Mouse (Mus musculus): ENCODE data around the gene Fip1l1.

Fip1l1 gene

GRCm38 (mm10) chr5:74613491-74614151 is 78.4 kb downstream of the Fip1l1 start:
- DNase-seq (ENCODE audit: low spot score), result no peak

GRCm38 (mm10) chr5:74617816-74618572 is 82.7 kb downstream of the Fip1l1 start:
- no peak for DNase-seq (ENCODE audit: low spot score)

DNA sequence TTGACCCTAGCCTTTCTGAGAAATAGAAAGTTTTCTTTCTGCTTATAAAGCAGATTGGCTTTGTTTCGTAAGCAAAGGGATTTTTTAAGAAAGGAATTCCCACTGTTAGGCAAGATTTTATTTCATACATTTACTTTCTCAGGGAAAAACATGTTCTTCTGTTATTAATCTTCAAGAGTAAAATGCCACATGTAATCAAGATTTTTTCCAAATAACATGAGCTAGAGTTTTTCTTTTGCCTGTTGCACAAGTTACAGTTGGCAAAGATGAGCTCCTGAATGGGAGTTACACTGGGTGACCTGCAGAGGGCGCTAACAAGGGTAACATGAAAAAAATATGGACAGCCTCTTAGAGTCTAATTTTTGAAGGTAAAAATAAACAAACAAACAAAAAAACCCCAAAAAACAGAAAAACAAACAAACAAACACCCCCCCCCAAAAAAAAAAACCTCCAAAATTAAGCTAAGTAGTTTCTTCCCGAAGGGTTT is 83.4 kb downstream of the Fip1l1 start:
- DNase-seq (ENCODE audit: low spot score), result peak; percentile 36

DNA sequence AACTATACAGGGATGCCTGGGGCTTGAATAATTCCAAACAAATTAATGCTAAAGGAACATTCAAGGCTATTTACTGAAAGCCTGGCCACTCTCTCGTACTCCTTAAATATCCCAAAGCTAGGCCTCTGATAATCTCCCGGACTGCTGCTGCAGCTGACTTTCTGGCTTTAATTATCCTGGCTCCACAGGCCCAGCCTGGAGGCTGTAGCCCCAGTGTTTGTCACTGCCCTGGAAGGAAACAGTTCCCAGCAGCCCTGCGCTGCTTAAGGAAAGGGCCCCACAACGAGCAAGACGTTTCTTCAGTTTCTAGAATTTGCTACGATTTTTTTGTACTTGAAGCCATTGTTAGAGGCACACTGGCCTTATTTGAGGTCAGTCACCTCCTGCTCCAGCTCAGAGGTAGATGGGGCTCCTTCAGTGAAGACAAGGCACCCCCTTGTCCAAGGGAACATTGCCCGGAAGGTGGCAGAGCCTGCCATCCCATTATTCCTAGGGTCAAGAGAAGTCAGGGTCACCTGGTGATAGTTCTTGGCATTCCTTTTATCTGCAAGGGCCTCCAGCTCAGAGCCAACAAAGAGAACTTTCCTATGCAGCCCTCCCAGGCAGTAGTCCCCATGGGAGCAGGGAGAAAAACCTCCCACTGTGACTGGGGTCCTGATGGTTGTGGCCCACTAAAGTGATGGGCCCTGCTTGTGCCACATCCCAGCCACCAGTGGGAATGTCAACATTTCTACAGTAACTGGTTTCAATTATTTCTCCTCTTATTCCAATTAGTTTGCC is 86.6 kb downstream of the Fip1l1 start:
- no peak for DNase-seq (ENCODE audit: low spot score)

DNA sequence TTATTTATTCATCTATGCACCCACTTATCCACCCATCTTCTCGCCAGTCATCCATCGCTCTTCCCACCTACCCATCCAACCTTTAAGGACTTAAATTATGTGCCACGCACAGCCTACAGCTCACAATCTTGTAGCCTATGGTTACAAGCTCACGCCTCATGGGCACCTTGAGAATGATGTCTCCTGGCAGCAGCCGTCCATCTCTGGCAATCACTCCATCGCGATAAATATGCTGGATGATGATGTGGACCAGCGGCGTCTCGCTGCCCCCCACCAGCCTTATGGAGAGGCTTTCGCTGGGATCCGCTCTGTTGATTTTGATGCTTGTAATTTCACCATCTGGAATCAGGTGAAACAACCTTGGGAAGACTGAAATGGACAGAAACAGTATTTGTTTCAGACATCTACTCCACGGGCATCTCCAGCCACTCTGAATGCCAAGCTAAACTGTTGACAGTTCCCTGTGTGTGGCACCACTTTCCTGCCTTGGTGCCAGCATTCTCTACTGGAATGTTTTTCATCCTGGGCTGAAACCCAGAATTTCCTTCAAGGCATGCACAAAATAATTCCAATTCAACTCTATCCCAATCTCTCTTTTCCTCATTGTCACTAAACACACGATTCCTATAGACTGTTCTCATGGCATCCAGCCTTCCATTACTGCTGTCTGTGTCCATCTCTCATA is 88.2 kb downstream of the Fip1l1 start:
- no peak for DNase-seq (ENCODE audit: low spot score)

GRCm38 (mm10) chr5:74624385-74624784 is 89.1 kb downstream of the Fip1l1 start:
- no peak for DNase-seq (ENCODE audit: low spot score)

DNA sequence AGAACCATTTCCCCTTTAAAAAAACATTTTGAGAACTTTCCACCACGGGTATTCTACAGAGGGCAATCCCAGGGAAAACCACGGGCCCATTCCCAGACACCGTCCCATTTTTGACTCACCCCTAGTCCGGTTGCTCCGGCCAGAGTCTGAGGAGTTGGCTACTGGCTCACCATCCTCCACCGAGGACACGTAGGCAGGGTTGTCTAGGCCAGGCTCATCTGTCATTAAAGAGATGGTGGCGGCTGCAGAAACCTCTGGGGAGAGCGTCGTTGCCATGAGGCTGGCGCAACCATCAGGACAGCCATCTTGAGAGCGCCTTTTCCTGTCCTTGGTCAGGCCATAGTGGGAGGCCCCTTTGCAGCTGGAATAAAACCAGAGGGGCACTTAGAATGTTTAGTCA is 92.8 kb downstream of the Fip1l1 start:
- no peak for DNase-seq (ENCODE audit: low spot score)

DNA sequence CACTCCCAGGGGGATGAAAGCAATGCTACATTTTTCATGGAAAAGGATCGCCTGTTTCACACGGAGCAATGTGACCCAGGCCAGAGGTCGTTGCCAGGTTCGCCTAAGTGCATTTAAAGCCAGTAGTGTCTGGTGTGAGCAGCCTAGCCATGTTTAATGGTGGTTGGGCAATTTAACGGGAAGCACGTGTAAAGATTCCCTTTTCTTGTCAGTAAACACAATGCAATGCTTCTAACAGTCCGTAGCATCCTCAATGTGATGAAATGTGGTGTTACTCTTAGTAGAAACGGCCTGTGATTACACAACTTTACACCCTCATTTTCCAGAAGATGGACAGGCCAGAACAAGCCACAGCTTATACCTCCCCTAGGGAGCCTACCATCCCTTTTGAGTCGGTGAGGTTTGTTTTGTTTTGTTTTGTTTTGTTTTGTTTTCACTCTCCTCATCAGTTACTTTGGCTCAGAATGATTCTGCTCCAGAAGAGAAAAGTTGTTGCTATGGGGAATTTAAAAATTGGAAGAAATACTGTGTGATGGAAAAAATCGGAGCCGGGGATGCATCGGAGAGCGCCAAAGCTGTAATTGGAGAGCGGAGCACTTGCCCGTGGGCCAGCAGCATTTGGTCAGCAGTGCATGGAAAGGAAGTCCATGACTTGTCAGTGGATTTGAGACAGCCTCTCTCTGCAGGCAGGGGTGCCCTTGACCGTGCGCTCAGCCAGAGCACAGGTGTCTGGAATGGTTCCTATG is 97.3 kb downstream of the Fip1l1 start:
- no peak for DNase-seq (ENCODE audit: low spot score)

DNA sequence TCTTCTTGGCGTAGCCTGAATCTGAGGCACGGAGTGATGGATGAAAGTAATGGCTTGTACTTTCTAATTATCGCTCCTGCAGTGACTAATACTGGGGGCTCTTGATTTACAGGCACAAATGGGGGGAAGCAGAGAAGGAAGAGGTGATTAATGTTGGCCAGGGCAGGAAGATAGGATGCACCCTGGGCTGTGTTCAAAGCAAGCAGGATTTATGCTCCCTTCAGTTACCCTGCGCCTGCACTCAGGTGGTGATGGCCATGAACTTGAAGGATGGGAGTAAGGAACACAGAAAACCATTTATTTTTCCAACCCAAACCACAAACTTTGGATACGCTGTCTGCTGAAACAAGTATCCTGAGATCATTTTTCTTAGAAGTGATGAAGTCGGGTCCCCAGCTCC is 98.2 kb downstream of the Fip1l1 start:
- DNase-seq (ENCODE audit: low spot score), result no peak

DNA sequence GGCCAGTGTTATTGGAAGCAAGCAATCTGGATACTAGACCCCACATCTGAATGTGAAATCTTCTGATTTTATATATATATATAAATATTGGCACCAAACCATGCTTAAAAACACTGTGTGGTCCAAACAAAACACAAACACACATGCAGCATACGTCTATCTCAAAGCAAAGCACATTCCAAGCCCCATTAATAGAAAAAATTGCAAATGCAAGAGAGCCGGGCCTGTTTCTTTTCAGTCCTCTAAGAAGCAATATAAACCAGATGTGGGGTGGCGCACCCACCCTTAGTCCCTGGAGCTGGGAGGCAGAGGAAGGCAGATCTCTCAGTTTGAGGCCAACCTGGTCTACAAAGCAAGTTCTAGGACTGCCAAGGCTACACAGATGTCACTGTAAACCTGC is 99.1 kb downstream of the Fip1l1 start:
- no peak for DNase-seq (ENCODE audit: low spot score)

GRCm38 (mm10) chr5:74639516-74639915 is 104.3 kb downstream of the Fip1l1 start:
- DNase-seq (ENCODE audit: low spot score), result no peak

- no peak for DNase-seq (ENCODE audit: low spot score)
These were observed 105.3 kb downstream of the Fip1l1 start for GRCm38 (mm10) chr5:74640504-74640903.

GRCm38 (mm10) chr5:74641000-74641399 is 105.8 kb downstream of the Fip1l1 start:
- DNase-seq (ENCODE audit: low spot score), result no peak

DNA sequence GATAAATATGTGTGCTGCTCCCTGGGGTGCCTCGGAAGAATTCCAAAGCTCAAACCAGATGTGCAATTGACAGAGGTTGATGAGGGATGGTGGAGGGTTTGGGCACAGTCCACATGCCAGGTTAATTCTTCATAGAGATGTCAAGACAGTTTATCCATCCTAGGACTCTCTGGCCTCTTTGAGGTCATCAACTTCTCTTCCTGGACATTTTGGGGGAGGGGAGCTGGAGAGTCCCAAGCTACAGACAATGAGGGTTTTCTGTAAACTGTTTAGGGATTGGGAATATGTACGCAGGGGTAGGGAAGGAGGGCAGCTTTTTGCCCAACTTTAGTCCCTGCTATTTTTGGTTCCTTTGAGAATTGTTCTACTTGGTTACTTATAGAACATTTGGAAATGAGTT is 107.0 kb downstream of the Fip1l1 start:
- DNase-seq (ENCODE audit: low spot score), result no peak

DNA sequence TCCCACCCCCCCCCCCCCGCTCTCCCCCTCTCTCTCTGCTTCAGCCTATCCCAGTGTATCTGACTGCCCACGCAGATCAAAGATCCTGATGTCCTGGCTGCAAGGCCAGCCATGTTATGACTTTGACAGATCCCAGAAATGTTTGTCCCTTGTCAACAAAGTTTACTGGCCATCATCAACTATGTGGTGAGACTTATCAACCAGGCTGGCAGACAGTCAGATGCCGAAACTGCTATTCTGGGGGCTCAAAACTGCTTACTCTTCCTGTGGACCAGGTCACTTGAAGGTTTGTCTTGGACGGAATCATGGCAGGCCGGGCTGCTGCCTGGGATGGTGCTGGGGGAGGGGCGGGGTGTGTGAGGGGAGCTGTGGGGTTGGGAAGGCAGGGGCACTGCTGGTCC is 112.3 kb downstream of the Fip1l1 start:
- no peak for DNase-seq (ENCODE audit: low spot score)

- no peak for DNase-seq (ENCODE audit: low spot score)
These were observed 113.0 kb downstream of the Fip1l1 start for GRCm38 (mm10) chr5:74648216-74648615.
